Mouse (Mus musculus): ENCODE data around the gene Araf. TPM values are rescaled to one million over a fixed set of nuclear protein-coding genes. Genes with fewer than 3 reads are reported as not detected.

The Araf gene
- polyA plus RNA-seq, 1 experiment from 2014 or later = 340 TPM

DNA sequence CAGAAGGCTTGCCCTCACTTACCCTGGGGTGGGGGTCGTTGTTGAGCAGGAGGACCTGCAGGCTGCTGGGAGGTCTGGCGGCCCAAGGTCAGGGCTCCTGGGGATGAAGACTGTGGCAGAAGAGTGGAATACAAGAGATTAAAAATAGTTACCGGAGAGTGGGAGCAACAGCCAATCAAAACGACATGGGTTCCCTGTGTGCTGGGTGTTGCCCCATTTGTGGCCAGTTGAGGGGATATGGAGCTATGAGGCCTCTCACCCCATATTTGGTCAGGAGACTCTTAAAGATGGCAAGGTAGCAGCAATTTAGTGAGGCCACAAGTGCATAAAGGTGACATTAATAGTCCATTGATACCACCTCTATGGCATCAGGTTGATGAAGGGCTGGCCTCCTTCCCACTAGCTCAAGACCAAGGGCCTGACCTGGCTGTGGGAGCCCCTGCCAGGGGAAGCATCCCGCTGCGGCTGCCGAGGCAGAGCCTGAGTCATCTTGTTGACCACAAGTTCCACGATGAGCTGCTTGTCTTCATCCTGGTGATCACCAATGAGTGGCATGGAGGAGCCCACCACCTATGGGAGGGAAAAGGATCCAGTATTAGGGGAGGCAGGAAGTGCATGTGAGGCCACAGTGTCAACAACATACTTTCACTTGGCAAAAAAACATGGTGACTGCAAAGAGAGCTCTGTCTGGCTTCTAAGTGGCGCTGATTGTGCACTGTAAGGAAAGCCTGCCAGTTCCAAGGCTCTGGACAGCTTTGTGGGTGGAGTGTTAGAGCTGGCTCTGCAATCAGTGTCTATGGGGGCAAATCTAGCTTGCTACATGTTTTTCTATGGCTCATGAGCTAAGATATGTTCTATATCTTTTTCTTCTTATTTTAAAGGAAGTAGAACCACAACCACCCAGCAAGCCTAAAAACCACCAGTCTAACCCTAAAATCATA is 65.8 kb downstream of the Araf start:
- H3K4me1 ChIP-seq (replicated peaks; ENCODE audit: control insufficient read depth, insufficient read depth, low read length) = no peaks in the 10 kb centered on the region
- no peak for ATAC-seq (ENCODE audit: low FRiP score)
- H3K27me3 ChIP-seq (ENCODE audit: control insufficient read depth, insufficient read depth, low read length) = no peaks in the 10 kb centered on the region
- DNase-seq (ENCODE audit: low spot score) = no peak
- no peaks in the 10 kb centered on the region for H3K9me3 ChIP-seq (ENCODE audit: control insufficient read depth, low read length)
- H3K4me3 ChIP-seq (replicated peaks; ENCODE audit: low read length) = no peak overlapping the region
- WGBS = 89% methylated on average over 9 of the region's 9 CpGs
- H3K9ac ChIP-seq = no peak overlapping the region
- H3K4me2 ChIP-seq (replicated peaks) = no peak overlapping the region
- H3K36me3 ChIP-seq (replicated peaks; ENCODE audit: control insufficient read depth, insufficient read depth) = peaks cover 21% of the 10 kb centered on the region
- no peak overlapping the region for H3K27ac ChIP-seq

DNA sequence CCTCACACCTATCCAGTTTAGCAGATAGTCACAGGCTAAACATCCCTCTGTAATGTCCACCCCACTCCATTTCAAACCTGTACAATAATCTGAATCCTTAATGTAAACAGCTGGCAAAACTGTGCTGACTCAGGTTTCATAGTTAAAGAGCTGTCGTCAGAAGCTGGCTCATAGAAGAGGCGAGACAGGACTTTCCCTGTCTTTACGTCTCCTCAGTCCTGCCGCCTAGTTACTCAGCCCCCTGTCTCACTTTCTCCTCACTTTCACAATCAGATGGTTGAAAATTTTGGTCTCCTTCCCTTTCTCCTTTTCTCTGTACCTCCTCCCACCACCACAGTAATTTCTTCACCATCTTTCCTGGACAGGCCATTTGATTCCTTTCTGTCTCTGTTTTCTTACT is 70.5 kb downstream of the Araf start:
- DNase-seq (ENCODE audit: low spot score) (no peak), ATAC-seq (ENCODE audit: low FRiP score) (no peak)
- Histone ChIP-seq H3K4me3 (replicated peaks; ENCODE audit: low read length) (no peak overlapping the region), H3K9me3 (ENCODE audit: control insufficient read depth, low read length) (no peaks in the 10 kb centered on the region), H3K27me3 (ENCODE audit: control insufficient read depth, insufficient read depth, low read length) (no peaks in the 10 kb centered on the region), H3K4me2 (replicated peaks) (no peak overlapping the region), H3K27ac (no peak overlapping the region), H3K9ac (no peak overlapping the region), H3K36me3 (replicated peaks; ENCODE audit: control insufficient read depth, insufficient read depth) (peaks cover 5% of the 10 kb centered on the region; the same call in 1 of the 2 replicates), H3K4me1 (replicated peaks; ENCODE audit: control insufficient read depth, insufficient read depth, low read length) (no peaks in the 10 kb centered on the region)
- WGBS = 74% methylated on average over 4 of the region's 4 CpGs

DNA sequence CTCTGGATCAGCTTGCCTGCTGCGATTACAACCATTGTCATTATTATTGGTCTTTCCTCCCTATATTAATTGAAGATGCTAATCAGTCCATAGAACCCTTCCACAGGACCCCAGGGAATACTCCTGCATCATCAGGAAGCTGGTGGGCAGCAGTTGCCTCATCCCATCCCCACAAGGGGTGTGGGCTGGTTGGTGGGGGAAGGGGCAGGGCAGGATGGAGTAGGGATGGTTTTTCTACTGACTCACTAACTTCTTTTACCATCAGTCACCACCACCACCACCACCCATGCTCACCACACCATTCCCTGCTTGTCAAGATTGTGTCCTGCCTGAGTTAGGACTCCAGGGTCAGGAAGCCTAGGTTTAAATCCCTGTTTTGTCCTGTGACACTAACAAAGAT is 71.6 kb downstream of the Araf start:
- no peaks in the 10 kb centered on the region for H3K9me3 ChIP-seq (ENCODE audit: control insufficient read depth, low read length)
- no peaks in the 10 kb centered on the region for H3K4me1 ChIP-seq (replicated peaks; ENCODE audit: control insufficient read depth, insufficient read depth, low read length)
- no peak for DNase-seq (ENCODE audit: low spot score)
- no peaks in the 10 kb centered on the region for H3K36me3 ChIP-seq (replicated peaks; ENCODE audit: control insufficient read depth, insufficient read depth)
- no peak overlapping the region for H3K4me2 ChIP-seq (replicated peaks)
- no peak overlapping the region for H3K4me3 ChIP-seq (replicated peaks; ENCODE audit: low read length)
- no peak overlapping the region for H3K27ac ChIP-seq
- H3K27me3 ChIP-seq (ENCODE audit: control insufficient read depth, insufficient read depth, low read length) = no peaks in the 10 kb centered on the region
- ATAC-seq (ENCODE audit: low FRiP score) = no peak
- WGBS = 58% methylated on average over 1 of the region's 1 CpGs
- no peak overlapping the region for H3K9ac ChIP-seq

DNA sequence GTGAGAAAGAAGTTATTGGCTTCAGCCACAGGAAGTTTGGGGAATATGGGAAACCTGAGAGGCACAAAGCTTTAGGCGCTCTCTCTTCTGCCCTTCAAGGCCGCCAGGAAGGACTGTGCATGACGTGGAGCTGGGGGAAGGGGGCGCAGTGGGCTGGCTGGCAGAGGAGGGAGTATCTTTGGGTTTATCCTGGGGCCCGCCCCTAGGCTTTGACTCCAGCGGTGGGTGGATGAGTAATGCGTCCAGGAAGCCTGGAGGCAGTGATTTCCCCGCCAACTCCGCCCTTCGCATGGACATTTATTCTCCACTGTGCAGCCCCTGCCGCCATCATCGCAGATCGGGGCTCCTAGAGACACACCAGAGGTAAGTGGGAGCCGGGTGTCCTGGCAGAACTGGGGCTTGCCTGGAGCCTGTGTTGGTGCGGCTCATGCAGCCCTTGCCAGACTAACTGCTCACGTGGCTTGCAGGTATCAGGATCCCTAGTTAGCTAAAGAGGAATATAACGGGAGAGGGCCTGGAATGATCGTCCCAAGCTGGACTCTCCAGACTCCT is 72.4 kb downstream of the Araf start, which contains the start of gene Timp1:
Timp1 (plus strand) TSS at position 205 of the 552 bp plus-strand sequence.
- no peaks in the 10 kb centered on the region for H3K9me3 ChIP-seq (ENCODE audit: control insufficient read depth, low read length)
- no peaks in the 10 kb centered on the region for H3K4me1 ChIP-seq (replicated peaks; ENCODE audit: control insufficient read depth, insufficient read depth, low read length)
- no peak within 1 kb of the TSS for H3K9ac ChIP-seq
- WGBS = 24% methylated on average over 18 of the region's 18 CpGs
- H3K36me3 ChIP-seq (replicated peaks; ENCODE audit: control insufficient read depth, insufficient read depth) = no peaks in the 10 kb centered on the region
- DNase-seq (ENCODE audit: low spot score) = no peak
- H3K27me3 ChIP-seq (ENCODE audit: control insufficient read depth, insufficient read depth, low read length) = no peaks in the 10 kb centered on the region
- peak within 1 kb of the TSS; percentile 10; the same call in 1 of the 2 replicates for H3K4me2 ChIP-seq (replicated peaks)
- H3K27ac ChIP-seq = no peak within 1 kb of the TSS
- peak; percentile 52; the same call in 1 of the 2 replicates for ATAC-seq (ENCODE audit: low FRiP score)
- no peak within 1 kb of the TSS for H3K4me3 ChIP-seq (replicated peaks; ENCODE audit: low read length)

DNA sequence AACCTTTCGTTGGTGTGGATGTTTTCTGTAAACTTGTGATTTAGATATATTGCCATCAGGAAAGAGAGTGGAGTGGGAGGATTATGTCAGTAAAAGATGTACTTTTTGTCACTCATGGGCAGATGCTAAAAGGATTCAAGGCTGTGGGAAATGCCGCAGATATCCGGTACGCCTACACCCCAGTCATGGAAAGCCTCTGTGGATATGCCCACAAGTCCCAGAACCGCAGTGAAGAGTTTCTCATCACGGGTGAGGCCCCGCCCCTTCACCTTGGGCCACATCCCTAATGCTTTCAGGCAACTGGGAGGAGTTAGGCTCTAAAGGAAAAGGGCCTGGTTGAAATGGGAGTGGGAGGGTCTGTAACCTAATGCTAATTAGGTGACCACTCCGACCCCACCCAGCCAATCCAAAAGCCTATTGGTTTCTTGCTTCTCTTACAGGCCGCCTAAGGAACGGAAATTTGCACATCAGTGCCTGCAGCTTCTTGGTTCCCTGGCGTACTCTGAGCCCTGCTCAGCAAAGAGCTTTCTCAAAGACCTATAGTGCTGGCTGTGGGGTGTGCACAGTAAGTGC is 75.4 kb downstream of the Araf start:
- ATAC-seq (ENCODE audit: low FRiP score) = no peak
- H3K36me3 ChIP-seq (replicated peaks; ENCODE audit: control insufficient read depth, insufficient read depth) = no peaks in the 10 kb centered on the region
- no peaks in the 10 kb centered on the region for H3K27me3 ChIP-seq (ENCODE audit: control insufficient read depth, insufficient read depth, low read length)

DNA sequence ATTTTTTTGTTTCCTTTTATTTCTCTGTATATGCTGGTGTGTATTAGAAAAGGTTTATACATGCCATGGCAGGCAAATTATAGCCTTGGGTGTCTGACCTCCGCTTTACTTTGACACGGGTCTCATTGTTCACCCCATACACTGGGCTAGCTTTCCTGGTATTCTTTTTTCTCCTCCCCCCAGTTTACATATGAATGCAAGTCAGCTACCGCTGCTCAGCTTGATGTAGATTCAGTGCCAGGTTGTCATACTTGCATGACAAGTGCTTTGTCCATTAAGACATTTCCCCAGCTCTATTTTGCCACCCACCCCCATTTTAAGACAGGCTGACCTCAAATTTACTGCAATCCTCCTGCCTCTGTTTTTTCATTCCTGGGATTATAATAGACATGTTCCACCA is 77.6 kb downstream of the Araf start:
- Histone ChIP-seq H3K27me3 (ENCODE audit: control insufficient read depth, insufficient read depth, low read length) (no peaks in the 10 kb centered on the region), H3K27ac (no peak overlapping the region)
- no peak for DNase-seq (ENCODE audit: low spot score)

More for the DNA sequence above, 75.4 kb downstream of the Araf start:
- Histone ChIP-seq H3K4me3 (replicated peaks; ENCODE audit: low read length) (no peak overlapping the region), H3K4me1 (replicated peaks; ENCODE audit: control insufficient read depth, insufficient read depth, low read length) (no peaks in the 10 kb centered on the region), H3K27ac (no peak overlapping the region), H3K9me3 (ENCODE audit: control insufficient read depth, low read length) (no peaks in the 10 kb centered on the region), H3K4me2 (replicated peaks) (no peak overlapping the region), H3K9ac (no peak overlapping the region)
- no peak for DNase-seq (ENCODE audit: low spot score)
- WGBS = 34% methylated on average over 11 of the region's 11 CpGs

DNA sequence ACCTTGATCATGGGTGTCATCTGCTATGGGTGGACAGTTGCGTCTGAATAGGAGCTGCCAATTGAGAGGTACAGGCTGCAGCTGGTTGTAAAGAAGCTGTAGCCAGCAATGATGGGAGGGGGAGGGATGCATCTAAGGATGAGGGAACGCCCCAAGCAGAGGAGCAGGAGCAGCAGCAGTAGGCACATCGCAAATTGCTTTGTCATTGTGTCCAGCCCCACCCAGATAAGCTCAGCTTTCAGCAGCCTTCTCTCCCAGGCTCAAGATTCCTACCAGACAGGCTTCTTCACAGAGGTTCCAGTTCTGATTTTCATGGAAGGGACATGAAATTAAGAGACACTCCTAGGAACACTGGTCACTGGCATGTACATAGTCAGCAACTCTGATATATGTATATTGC is 112.5 kb downstream of the Araf start:
- no peaks in the 10 kb centered on the region for H3K27me3 ChIP-seq (ENCODE audit: control insufficient read depth, insufficient read depth, low read length)
- no peak overlapping the region for H3K9ac ChIP-seq
- no peak for ATAC-seq (ENCODE audit: low FRiP score)
- 38% methylated on average over 3 of the region's 3 CpGs for WGBS
- no peak overlapping the region for H3K27ac ChIP-seq
- DNase-seq (ENCODE audit: low spot score) = no peak
- no peaks in the 10 kb centered on the region for H3K4me1 ChIP-seq (replicated peaks; ENCODE audit: control insufficient read depth, insufficient read depth, low read length)
- peaks cover 14% of the 10 kb centered on the region for H3K36me3 ChIP-seq (replicated peaks; ENCODE audit: control insufficient read depth, insufficient read depth)
- H3K4me3 ChIP-seq (replicated peaks; ENCODE audit: low read length) = no peak overlapping the region
- no peak overlapping the region for H3K4me2 ChIP-seq (replicated peaks)
- H3K9me3 ChIP-seq (ENCODE audit: control insufficient read depth, low read length) = no peaks in the 10 kb centered on the region

More for the DNA sequence above, 77.6 kb downstream of the Araf start:
- H3K36me3 ChIP-seq (replicated peaks; ENCODE audit: control insufficient read depth, insufficient read depth) = no peaks in the 10 kb centered on the region
- no peak overlapping the region for H3K4me3 ChIP-seq (replicated peaks; ENCODE audit: low read length)
- no peaks in the 10 kb centered on the region for H3K4me1 ChIP-seq (replicated peaks; ENCODE audit: control insufficient read depth, insufficient read depth, low read length)
- no peak overlapping the region for H3K9ac ChIP-seq
- no peak overlapping the region for H3K4me2 ChIP-seq (replicated peaks)
- no peaks in the 10 kb centered on the region for H3K9me3 ChIP-seq (ENCODE audit: control insufficient read depth, low read length)
- 36% methylated on average over 3 of the region's 3 CpGs for WGBS
- no peak for ATAC-seq (ENCODE audit: low FRiP score)

Measured in hindbrain, embryonic 14.5 days (tissue).